Mouse (Mus musculus) megakaryocyte, adult 5-6 weeks (primary cell): Measurements from ENCODE around the gene Fnbp1. TPM values are rescaled to one million over a fixed set of nuclear protein-coding genes. Genes with fewer than 3 reads are reported as not detected.
A peak's percentile ranks its signal among the peaks of the same experiment; 100 is the strongest.

ENCODE experiments used
- ATAC-seq: 2 replicates; pipeline ENCODE4 v1.8.0; 2016; ENCODE audit warnings: mild to moderate bottlenecking, inconsistent platforms; ENCODE audit not compliant: poor library complexity, severe bottlenecking
- total RNA-seq, 2 experiments: library from RNA; stranded (forward) in 1 of 2; stranded (reverse) in 1 of 2; fragments of 153-499, 151-499 nt in 1 of 2; fragments of 221-1000, 200-1000 nt in 1 of 2; gene quantifications; 2 replicates each; pipeline versions ENCODE4 v1.2.3 to v1.2.4; 2015 to 2017

The Fnbp1 gene
- total RNA-seq, 2 experiments from 2014 or later: 39.0 to 62.0 TPM

GRCm38 (mm10) chr2:31151892-31152812 is 10.3 kb upstream of the Fnbp1 start, which contains the start of gene Gpr107:
Gene Gpr107 (plus strand): TSS chr2:31152316.
- ATAC-seq: peak; percentile 98

- ATAC-seq: no peak
These were observed 9.0 kb upstream of the Fnbp1 start for GRCm38 (mm10) chr2:31150762-31151161.

- peak; percentile 23; the same call in 1 of the 2 replicates for ATAC-seq
These were observed 5.2 kb upstream of the Fnbp1 start for GRCm38 (mm10) chr2:31147054-31147453.

GRCm38 (mm10) chr2:31144901-31145300 is 3.1 kb upstream of the Fnbp1 start:
- ATAC-seq: no peak

- no peak for ATAC-seq
These were observed 2.2 kb upstream of the Fnbp1 start for GRCm38 (mm10) chr2:31143768-31144695.

GRCm38 (mm10) chr2:31143326-31143725 is 1.5 kb upstream of the Fnbp1 start:
- 0 out of 2 replicates have a peak, but pooled peaks have one; percentile 22 for ATAC-seq

- no peak for ATAC-seq
These were observed 697 bp upstream of the Fnbp1 start for GRCm38 (mm10) chr2:31142505-31142904.

- no peak for ATAC-seq
These were observed 538 bp downstream of the Fnbp1 start for GRCm38 (mm10) chr2:31141074-31141866.

- peak; percentile 33 for ATAC-seq
These were observed 1.1 kb downstream of the Fnbp1 start for GRCm38 (mm10) chr2:31140772-31141073.

GRCm38 (mm10) chr2:31139991-31140771 is 1.6 kb downstream of the Fnbp1 start:
- ATAC-seq: no peak

GRCm38 (mm10) chr2:31139174-31139632 is 2.6 kb downstream of the Fnbp1 start:
- no peak for ATAC-seq

- ATAC-seq: no peak
These were observed 4.7 kb downstream of the Fnbp1 start for GRCm38 (mm10) chr2:31137018-31137590.

GRCm38 (mm10) chr2:31136338-31136737 is 5.5 kb downstream of the Fnbp1 start:
- ATAC-seq: no peak

- ATAC-seq: peak; percentile 37; the same call in 1 of the 2 replicates
These were observed 6.3 kb downstream of the Fnbp1 start for GRCm38 (mm10) chr2:31135512-31135931.

GRCm38 (mm10) chr2:31133981-31134380 is 7.8 kb downstream of the Fnbp1 start:
- ATAC-seq: no peak

GRCm38 (mm10) chr2:31132682-31133081 is 9.1 kb downstream of the Fnbp1 start:
- ATAC-seq: no peak

- peak; percentile 61 for ATAC-seq
These were observed 11.0 kb downstream of the Fnbp1 start for GRCm38 (mm10) chr2:31130815-31131299.

GRCm38 (mm10) chr2:31129742-31130518 is 11.9 kb downstream of the Fnbp1 start:
- ATAC-seq: no peak
